Mouse (Mus musculus): ENCODE measurements at regions not wholly inside any gene's neighbourhood (a gene's known extent, or its start where the extent isn't known, plus 50 kb on each side); places are given as distances from the start of the nearest gene placed in this dataset.

DNA sequence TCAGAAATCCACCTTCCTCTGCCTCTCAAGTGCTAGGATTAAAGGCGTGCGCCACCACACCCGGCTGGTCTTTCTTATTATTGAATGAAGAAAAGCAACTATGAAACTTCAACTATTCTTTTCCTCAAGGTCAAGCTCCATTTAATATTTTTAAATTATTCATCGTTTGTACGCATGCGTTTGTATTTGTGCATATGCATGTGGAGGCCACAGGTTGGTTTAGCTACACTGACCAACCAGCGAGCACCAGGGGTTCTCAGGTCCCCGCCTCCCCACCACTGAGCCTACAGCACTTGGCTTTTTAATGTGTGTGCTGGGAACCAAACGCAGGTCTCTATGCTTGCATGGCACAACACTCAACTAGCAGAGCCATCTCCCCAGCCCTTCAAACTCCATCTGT, 51.0 kb upstream of the Tmem252 start:
- DNase-seq (ENCODE audit: low read depth): no peak

GRCm38 (mm10) chr19:24622309-24622708, 51.5 kb upstream of the Tmem252 start:
- DNase-seq (ENCODE audit: low read depth): no peak

DNA sequence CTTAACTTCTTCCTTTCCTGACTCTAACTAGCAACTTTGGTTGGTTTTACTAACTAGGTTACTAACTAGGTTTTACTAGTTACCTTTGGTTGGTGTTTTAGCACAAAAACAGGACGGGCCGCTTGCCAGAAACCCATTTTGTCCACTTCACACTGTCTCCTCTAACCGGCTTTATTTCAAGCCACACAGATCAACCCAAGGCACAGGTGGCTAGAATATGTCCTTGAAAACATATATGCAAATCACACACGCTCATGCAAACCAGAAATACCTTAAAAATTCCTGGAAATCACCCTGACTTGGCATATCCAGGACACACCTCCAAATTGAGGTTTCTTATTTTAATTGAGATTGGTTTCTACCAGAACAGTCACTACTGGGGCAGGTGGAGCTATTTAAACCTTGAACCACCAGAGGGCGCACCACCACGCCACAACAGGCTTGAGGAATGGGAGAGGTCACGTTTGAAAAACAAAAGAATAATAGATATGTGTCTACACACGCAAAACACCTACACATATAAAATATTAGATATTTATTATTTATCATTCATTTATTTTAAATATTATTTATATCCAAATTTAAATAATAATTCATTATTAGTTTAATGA, 52.1 kb upstream of the Tmem252 start:
- peak; percentile 72 for DNase-seq (ENCODE audit: low read depth)

- DNase-seq (ENCODE audit: low read depth): peak; percentile 83
Observed at GRCm38 (mm10) chr19:24615762-24616310, 58.0 kb upstream of the Tmem252 start.

DNA sequence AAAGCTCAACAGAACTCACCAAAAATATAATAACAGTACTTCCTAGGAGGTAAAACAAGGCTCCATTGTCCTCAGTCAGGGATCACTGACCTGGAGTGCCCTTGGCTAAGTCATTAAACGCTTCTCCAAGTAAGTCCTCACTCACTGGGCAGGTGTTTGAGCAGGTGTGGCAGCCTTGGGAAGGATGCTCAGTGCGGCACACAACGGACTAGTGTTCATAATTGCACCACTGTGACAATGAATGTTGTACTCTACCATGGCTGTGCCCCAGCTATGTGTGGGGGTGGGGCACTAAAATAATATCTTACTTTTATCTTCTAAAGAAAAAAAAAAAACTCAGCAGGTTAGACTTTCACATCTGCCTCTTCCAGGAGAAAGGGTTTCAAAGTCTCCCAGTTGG, 52.2 kb upstream of the Pip5k1b start:
- no peak for DNase-seq (ENCODE audit: low read depth)

- DNase-seq (ENCODE audit: low read depth): no peak
Observed at GRCm38 (mm10) chr19:24606390-24606976, 50.8 kb upstream of the Pip5k1b start.
